Mouse (Mus musculus): ENCODE measurements at regions not wholly inside any gene's neighbourhood (a gene's known extent, or its start where the extent isn't known, plus 50 kb on each side); places are given as distances from the start of the nearest gene placed in this dataset.

GRCm38 (mm10) chr13:71375909-71376606 is 534.4 kb upstream of the Adamts16 start:
- TF ChIP-seq CTCF (IDR thresholded peaks at IDR 0.05; ENCODE audit: low read depth): no peak
- TF ChIP-seq EP300 (IDR thresholded peaks at IDR 0.05; ENCODE audit: low read depth): no peak

All from liver, postnatal 0 days (tissue).